Comparison of ENCODE assay signal across 13 mouse cellular contexts in the genomic region with DNA sequence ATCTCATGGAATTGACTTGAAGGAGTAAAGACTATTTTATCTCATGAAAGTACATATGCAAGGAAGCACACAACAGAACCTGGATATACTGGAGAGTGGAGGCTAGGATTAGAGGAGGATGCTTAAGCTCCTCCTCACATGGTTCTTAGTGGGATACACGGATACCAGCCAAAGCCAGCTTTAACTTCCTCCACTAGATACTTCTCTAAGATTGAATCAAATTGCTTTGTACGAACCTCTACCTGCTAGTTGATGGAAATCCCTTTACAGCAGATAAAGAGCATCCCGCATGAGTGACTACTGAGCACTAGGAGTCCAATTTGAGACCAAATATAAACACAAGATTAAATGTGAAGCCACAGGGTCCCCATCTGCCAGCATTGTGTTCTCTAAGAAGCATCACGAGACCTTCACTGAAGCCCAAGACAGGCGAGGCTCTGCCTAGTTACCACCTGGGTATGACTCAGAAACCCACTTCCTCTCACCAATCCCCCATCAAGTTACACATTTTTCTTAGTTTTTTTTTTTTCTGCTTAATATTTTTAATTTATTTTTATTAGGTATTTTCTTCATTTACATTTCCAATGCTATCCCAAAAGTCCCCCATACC.
A peak's percentile ranks its signal among the peaks of the same experiment; 100 is the strongest.
DNase-seq lines count a peak whose midpoint lies in the region; ATAC-seq lines count a peak whose summit lies in the region.
"Had no signal": no experiment of that assay in that cellular context is flagged by ENCODE, and none has a peak within 500 bp of the region (broad histone marks: within the 10 kb centered on the region; RNA-seq: fewer than 3 reads in every experiment).

No protein-coding gene starts in this region.

- H3K4me2 ChIP-seq in liver, embryonic 12.5 days: no peak overlapping the region
- H3K4me2 ChIP-seq in heart, embryonic 11.5 days: no peak overlapping the region
- H3K4me2 ChIP-seq in heart, embryonic 12.5 days: no peak overlapping the region
- H3K4me2 ChIP-seq: heart, embryonic 13.5 days; hindbrain, embryonic 12.5 days had no signal

- no peak overlapping the region for H3K9ac ChIP-seq in liver, embryonic 12.5 days
- H3K9ac ChIP-seq in heart, embryonic 11.5 days (ENCODE audit: low read depth, low read length): no peak overlapping the region
- H3K9ac ChIP-seq in heart, embryonic 12.5 days: no peak overlapping the region
- H3K9ac ChIP-seq: heart, embryonic 13.5 days; hindbrain, embryonic 12.5 days had no signal

- 51% methylated on average over 5 of the region's 5 CpGs for WGBS in liver, embryonic 12.5 days (ENCODE audit: insufficient replicate concordance)
- 71% methylated on average over 5 of the region's 5 CpGs for WGBS in heart, embryonic 11.5 days (ENCODE audit: insufficient replicate concordance)
- 67% methylated on average over 5 of the region's 5 CpGs for WGBS in heart, embryonic 12.5 days

- no peak overlapping the region for H3K27ac ChIP-seq in liver, embryonic 12.5 days
- no peak overlapping the region for H3K27ac ChIP-seq in heart, embryonic 11.5 days (ENCODE audit: low read depth, low read length)
- no peak overlapping the region for H3K27ac ChIP-seq in heart, embryonic 12.5 days (ENCODE audit: poor library complexity, severe bottlenecking)
- H3K27ac ChIP-seq: heart, embryonic 13.5 days; hindbrain, embryonic 12.5 days; limb, embryonic 10.5 days had no signal

- no peak for ATAC-seq in liver, embryonic 12.5 days
- no peak for ATAC-seq in heart, embryonic 11.5 days (replicated peaks; ENCODE audit: insufficient number of reproducible peaks, low FRiP score, low TSS enrichment)
- no peak for ATAC-seq in heart, embryonic 12.5 days (ENCODE audit: insufficient number of reproducible peaks, low FRiP score)
- ATAC-seq: forebrain, embryonic 16.5 days had no signal

- peak; percentile 41 for DNase-seq in A20 (ENCODE audit: low read depth, low spot score)
- DNase-seq in CD4-positive helper T cell, adult 2 months (ENCODE audit: low read depth, low spot score): peak; percentile 68
- DNase-seq in cerebellum, postnatal 36 days: peak; percentile 13 to 16
- DNase-seq in thymus, adult 18-20 months: peak; percentile 37 to 63
- DNase-seq: kidney, adult 9 months had no signal

- no peaks in the 10 kb centered on the region for H3K4me1 ChIP-seq in liver, embryonic 12.5 days
- H3K4me1 ChIP-seq in heart, embryonic 11.5 days (ENCODE audit: control insufficient read depth, insufficient read depth, low read length): no peaks in the 10 kb centered on the region
- no peaks in the 10 kb centered on the region for H3K4me1 ChIP-seq in heart, embryonic 12.5 days (replicated peaks)
- H3K4me1 ChIP-seq: heart, embryonic 13.5 days; hindbrain, embryonic 12.5 days; limb, embryonic 10.5 days; megakaryocyte, embryonic 14.5 days had no signal

- H3K27me3 ChIP-seq in liver, embryonic 12.5 days (replicated peaks): no peaks in the 10 kb centered on the region
- no peaks in the 10 kb centered on the region for H3K27me3 ChIP-seq in heart, embryonic 11.5 days (ENCODE audit: control insufficient read depth, insufficient read depth, low read length)
- H3K27me3 ChIP-seq in heart, embryonic 12.5 days (replicated peaks): no peaks in the 10 kb centered on the region
- H3K27me3 ChIP-seq: heart, embryonic 13.5 days; hindbrain, embryonic 12.5 days; megakaryocyte, embryonic 14.5 days had no signal

- H3K4me3 ChIP-seq in liver, embryonic 12.5 days: no peak overlapping the region
- no peak overlapping the region for H3K4me3 ChIP-seq in heart, embryonic 11.5 days (ENCODE audit: low read depth, low read length)
- H3K4me3 ChIP-seq in heart, embryonic 12.5 days: no peak overlapping the region
- H3K4me3 ChIP-seq: heart, embryonic 13.5 days; hindbrain, embryonic 12.5 days; limb, embryonic 10.5 days; megakaryocyte, embryonic 14.5 days had no signal

- H3K36me3 ChIP-seq in liver, embryonic 12.5 days: no peaks in the 10 kb centered on the region
- H3K36me3 ChIP-seq in heart, embryonic 11.5 days (ENCODE audit: control insufficient read depth, insufficient read depth, low read length): no peaks in the 10 kb centered on the region
- H3K36me3 ChIP-seq in heart, embryonic 12.5 days: no peaks in the 10 kb centered on the region
- H3K36me3 ChIP-seq: heart, embryonic 13.5 days; hindbrain, embryonic 12.5 days; limb, embryonic 10.5 days had no signal

- no peaks in the 10 kb centered on the region for H3K9me3 ChIP-seq in liver, embryonic 12.5 days (replicated peaks)
- H3K9me3 ChIP-seq in heart, embryonic 11.5 days (replicated peaks; ENCODE audit: control insufficient read depth, low read length): no peaks in the 10 kb centered on the region
- H3K9me3 ChIP-seq in heart, embryonic 12.5 days (replicated peaks): no peaks in the 10 kb centered on the region
- H3K9me3 ChIP-seq: heart, embryonic 13.5 days; hindbrain, embryonic 12.5 days; limb, embryonic 10.5 days; megakaryocyte, embryonic 14.5 days had no signal

Comparison
In these comparisons a context has a peak if more than half of its experiments do, and no peak if none do; other contexts are left out.
1. DNase-seq: peak in every context shown above with its lines; median percentile 68 in CD4-positive helper T cell, adult 2 months; 50 in thymus, adult 18-20 months; 41 in A20; 14 in cerebellum, postnatal 36 days.